Mouse (Mus musculus): ENCODE data around the gene Prf1. TPM values are rescaled to one million over a fixed set of nuclear protein-coding genes. Genes with fewer than 3 reads are reported as not detected.

Gene Prf1
- polyA plus RNA-seq, 1 experiment from 2014 or later, result not detected

DNA sequence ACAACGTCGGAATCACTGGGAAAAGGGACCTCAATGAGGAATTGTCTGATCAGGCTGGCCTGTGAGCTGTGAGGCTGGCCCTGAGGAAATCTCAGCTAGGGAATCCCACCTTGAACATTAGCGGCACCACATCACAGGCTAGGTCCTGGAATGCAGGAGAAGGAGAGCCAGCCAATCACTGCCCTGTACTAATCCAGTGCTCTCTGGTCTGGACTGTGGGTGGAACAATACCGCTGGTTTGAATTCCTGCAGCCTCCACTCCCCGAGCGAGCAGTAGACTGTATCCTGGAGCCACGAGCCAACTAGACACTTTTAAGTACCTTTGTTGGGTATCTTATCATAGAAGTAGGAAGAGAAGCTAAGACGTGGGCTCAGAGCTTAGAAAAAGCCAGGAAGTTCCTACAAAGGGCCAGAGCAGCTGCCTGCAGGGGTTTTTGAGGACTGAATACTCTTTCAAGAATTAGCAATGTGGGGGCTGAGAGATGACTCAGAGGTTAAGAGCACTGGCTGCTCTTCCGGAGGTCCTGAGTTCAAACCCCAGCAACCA, 28.2 kb downstream of the Prf1 start:
- H3K36me3 ChIP-seq, result peaks cover 27% of the 10 kb centered on the region
- H3K27me3 ChIP-seq, result no peaks in the 10 kb centered on the region
- no peak overlapping the region for H3K9ac ChIP-seq
- H3K27ac ChIP-seq, result peak overlapping the region; percentile 68; the same call in 1 of the 2 replicates
- ATAC-seq (replicated peaks; ENCODE audit: low FRiP score), result peak; percentile 75; the same call in 1 of the 2 replicates
- 51% methylated on average over 9 of the region's 9 CpGs for WGBS
- H3K4me2 ChIP-seq, result no peak overlapping the region
- H3K9me3 ChIP-seq (replicated peaks), result no peaks in the 10 kb centered on the region
- no peak overlapping the region for H3K4me3 ChIP-seq (replicated peaks)
- H3K4me1 ChIP-seq, result peaks cover 14% of the 10 kb centered on the region

DNA sequence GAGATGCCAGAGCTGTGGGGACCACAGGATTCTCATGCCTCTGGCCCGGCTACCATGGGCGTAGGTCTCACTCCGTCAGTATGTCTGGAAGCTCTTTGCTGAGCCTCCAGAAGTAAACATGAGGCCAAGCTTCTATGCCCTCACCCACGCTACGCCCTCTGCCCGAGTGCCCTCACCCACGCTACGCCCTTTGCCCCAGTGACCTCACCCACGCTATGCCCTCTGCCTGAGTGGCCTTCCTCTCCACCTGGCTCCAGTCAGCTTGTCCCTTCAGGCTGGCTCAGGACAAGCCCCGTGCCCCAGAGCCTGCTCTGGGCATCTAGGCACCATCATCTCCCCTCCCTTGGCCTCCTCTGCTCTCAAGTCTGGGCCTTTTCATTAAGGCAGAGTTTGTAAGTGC, 29.9 kb downstream of the Prf1 start:
- ATAC-seq (replicated peaks; ENCODE audit: low FRiP score), result no peak
- Histone ChIP-seq H3K36me3 (peaks cover 12% of the 10 kb centered on the region; the same call in 1 of the 2 replicates), H3K27ac (no peak overlapping the region), H3K4me2 (no peak overlapping the region), H3K4me1 (peaks cover 14% of the 10 kb centered on the region), H3K27me3 (no peaks in the 10 kb centered on the region), H3K4me3 (replicated peaks) (no peak overlapping the region), H3K9me3 (replicated peaks) (no peaks in the 10 kb centered on the region), H3K9ac (no peak overlapping the region)
- WGBS, result 79% methylated on average over 10 of the region's 10 CpGs

DNA sequence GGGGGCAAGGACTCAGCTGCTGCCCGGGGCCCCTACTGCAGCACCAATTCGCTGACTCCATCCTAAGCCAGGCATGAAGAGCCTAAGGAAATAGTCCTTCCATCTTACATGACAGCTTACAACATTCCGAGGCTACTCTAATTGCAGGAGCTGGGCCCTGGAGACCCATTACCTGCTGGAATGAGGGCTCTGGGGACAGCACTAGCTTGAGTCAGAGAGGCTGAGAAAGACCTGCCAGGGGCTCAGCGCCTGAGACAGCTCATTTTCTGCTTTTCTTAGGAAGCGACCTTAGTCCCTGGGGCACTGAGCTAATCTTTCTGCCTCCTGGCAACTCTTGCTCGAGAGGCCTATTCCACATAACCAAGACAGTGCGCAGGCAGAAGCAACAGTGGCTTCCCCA, 31.3 kb downstream of the Prf1 start:
- Histone ChIP-seq H3K4me2 (no peak overlapping the region), H3K9ac (no peak overlapping the region), H3K27me3 (no peaks in the 10 kb centered on the region), H3K4me1 (peaks cover 14% of the 10 kb centered on the region), H3K36me3 (peaks cover 11% of the 10 kb centered on the region), H3K27ac (no peak overlapping the region), H3K9me3 (replicated peaks) (no peaks in the 10 kb centered on the region), H3K4me3 (replicated peaks) (no peak overlapping the region)
- ATAC-seq (replicated peaks; ENCODE audit: low FRiP score), result no peak
- 43% methylated on average over 7 of the region's 7 CpGs for WGBS

DNA sequence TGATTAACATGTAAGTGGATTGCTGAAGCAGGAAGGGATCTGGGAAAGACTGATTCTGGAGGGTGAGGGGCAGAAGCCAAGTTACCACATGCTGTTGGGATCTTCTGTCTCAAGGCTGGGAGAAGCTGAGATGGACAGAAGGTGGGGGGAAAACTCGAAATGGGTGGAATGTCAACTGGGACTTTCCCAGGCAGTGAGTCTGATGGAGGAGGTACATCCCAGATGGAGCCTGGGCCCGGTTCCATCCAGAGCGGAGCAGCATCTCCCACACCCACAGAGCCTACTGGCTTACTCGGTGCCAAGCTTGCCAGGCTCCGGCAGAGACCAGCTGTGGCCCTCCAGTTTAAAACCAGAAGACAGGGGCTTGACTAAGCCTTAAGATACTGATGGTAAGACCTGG, 33.4 kb downstream of the Prf1 start:
- Histone ChIP-seq H3K36me3 (peaks cover 19% of the 10 kb centered on the region), H3K27ac (no peak overlapping the region), H3K4me2 (no peak overlapping the region), H3K9ac (no peak overlapping the region), H3K4me3 (replicated peaks) (no peak overlapping the region), H3K9me3 (replicated peaks) (no peaks in the 10 kb centered on the region), H3K27me3 (no peaks in the 10 kb centered on the region), H3K4me1 (peaks cover 11% of the 10 kb centered on the region)
- ATAC-seq (replicated peaks; ENCODE audit: low FRiP score), result no peak
- 77% methylated on average over 5 of the region's 5 CpGs for WGBS

DNA sequence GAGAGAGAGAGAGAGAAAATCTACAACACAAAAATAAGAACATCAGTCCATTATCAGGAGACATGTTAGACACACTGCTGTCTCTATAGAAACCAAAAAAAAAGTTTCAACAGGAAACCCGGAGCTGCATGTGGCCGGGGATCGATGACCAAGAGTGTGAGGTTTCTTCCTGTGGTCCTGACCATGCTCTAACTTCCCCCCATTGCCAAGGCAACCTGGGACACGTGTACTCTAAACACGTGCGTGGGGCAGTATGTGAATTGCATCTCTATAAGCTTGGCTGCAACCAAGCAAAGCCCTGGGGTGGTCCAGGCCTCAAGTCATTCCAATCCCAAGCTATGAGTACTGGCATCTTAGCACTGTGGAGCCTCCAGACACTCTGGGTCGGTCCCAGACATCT, 36.9 kb downstream of the Prf1 start:
- no peaks in the 10 kb centered on the region for H3K4me1 ChIP-seq
- 70% methylated on average over 7 of the region's 7 CpGs for WGBS

DNA sequence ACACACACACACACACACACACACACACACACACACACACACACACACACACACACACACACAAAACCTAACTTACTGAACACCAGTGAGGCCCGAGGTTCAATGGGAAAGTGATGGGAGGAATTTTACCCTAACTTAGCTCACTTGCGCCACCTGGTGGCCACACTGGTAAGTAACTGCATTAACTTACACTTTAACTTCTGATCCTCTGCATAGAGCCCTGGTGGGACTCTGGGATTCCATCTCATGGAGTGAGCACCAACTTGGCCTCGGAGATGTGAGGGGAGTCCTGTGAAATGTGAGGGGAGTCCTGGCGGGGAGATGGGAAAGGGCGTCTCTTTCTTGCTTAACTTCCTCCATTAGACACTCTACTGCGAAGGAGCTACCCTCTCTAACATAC, 38.5 kb downstream of the Prf1 start:
- no peak overlapping the region for H3K9ac ChIP-seq
- H3K27me3 ChIP-seq, result no peaks in the 10 kb centered on the region
- 29% methylated on average over 6 of the region's 6 CpGs for WGBS
- no peak overlapping the region for H3K4me2 ChIP-seq
- peaks cover 47% of the 10 kb centered on the region for H3K36me3 ChIP-seq
- H3K27ac ChIP-seq, result no peak overlapping the region
- no peaks in the 10 kb centered on the region for H3K9me3 ChIP-seq (replicated peaks)
- peak; percentile 18; the same call in 1 of the 2 replicates for ATAC-seq (replicated peaks; ENCODE audit: low FRiP score)
- no peak overlapping the region for H3K4me3 ChIP-seq (replicated peaks)
- H3K4me1 ChIP-seq, result no peaks in the 10 kb centered on the region

More for the DNA sequence above, 36.9 kb downstream of the Prf1 start:
- no peak overlapping the region for H3K9ac ChIP-seq
- no peak overlapping the region for H3K4me3 ChIP-seq (replicated peaks)
- no peak overlapping the region for H3K4me2 ChIP-seq
- H3K27me3 ChIP-seq, result no peaks in the 10 kb centered on the region
- no peak for ATAC-seq (replicated peaks; ENCODE audit: low FRiP score)
- no peaks in the 10 kb centered on the region for H3K9me3 ChIP-seq (replicated peaks)
- peaks cover 33% of the 10 kb centered on the region for H3K36me3 ChIP-seq
- H3K27ac ChIP-seq, result no peak overlapping the region

DNA sequence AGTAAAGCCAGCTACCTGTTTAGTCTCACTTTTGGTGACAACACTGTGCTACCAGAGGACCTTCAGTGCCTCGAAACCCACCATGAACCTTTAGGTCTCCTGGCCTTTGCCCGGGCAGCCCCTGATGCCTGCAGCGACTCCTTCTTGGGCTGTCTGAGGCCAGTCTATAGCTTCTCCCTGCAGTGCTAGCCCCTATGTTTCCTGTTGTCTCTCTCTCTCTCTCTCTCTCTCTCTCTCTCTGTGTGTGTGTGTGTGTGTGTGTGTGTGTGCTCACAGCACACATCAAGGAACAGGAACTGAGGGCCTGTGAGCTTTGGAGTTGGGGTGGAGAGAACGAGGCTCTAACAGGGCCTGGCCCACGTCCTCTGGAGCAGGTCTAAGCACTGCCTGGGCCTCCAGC, 39.0 kb downstream of the Prf1 start:
- Histone ChIP-seq H3K27ac (no peak overlapping the region), H3K9ac (no peak overlapping the region), H3K4me1 (no peaks in the 10 kb centered on the region), H3K4me2 (no peak overlapping the region), H3K4me3 (replicated peaks) (no peak overlapping the region), H3K36me3 (peaks cover 47% of the 10 kb centered on the region), H3K9me3 (replicated peaks) (no peaks in the 10 kb centered on the region), H3K27me3 (no peaks in the 10 kb centered on the region)
- no peak for ATAC-seq (replicated peaks; ENCODE audit: low FRiP score)
- WGBS, result 79% methylated on average over 5 of the region's 5 CpGs

DNA sequence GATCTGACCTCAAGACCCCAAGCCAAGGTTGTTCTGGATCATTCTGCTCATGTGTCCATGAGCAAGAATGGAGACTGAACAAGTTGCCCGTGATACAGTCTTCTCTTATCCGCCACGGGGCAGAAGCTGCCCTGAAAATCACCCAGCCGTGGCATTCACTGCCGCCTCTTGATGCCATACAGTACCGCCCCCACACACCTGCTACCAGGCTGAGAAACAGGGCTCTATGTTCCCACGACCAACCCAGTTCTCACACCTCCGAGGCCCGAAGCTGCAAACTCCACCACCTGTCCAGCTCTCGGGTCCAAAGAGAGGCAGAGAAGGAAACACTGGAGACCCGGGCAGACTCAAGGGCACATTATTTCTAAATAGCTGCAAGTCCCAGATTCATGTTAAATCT, 40.0 kb downstream of the Prf1 start:
- no peak overlapping the region for H3K4me3 ChIP-seq (replicated peaks)
- H3K4me2 ChIP-seq, result no peak overlapping the region
- H3K4me1 ChIP-seq, result no peaks in the 10 kb centered on the region
- H3K36me3 ChIP-seq, result peaks cover 54% of the 10 kb centered on the region
- no peaks in the 10 kb centered on the region for H3K27me3 ChIP-seq
- no peaks in the 10 kb centered on the region for H3K9me3 ChIP-seq (replicated peaks)
- no peak overlapping the region for H3K9ac ChIP-seq
- 60% methylated on average over 11 of the region's 11 CpGs for WGBS
- ATAC-seq (replicated peaks; ENCODE audit: low FRiP score), result no peak
- H3K27ac ChIP-seq, result no peak overlapping the region

DNA sequence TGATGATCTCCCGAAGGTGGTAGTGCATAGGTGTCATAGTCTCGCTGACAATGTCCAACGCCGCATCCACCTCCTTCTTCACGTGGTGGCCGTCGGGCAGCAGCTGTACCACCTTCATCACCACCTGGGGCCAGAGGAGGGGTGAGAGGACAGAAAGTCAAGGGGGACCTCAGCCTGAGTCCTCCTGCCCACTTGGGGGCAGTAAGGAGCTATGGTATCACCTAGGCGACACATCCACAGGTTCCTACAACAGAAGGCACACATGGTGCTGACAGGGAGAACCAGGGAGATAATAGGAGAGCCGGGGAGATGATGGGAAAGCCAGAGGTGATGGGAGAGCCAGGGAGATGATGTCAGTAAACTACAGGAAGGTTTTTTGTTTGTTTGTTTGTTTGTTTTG, 41.6 kb downstream of the Prf1 start:
- H3K36me3 ChIP-seq, result peaks cover 47% of the 10 kb centered on the region

DNA sequence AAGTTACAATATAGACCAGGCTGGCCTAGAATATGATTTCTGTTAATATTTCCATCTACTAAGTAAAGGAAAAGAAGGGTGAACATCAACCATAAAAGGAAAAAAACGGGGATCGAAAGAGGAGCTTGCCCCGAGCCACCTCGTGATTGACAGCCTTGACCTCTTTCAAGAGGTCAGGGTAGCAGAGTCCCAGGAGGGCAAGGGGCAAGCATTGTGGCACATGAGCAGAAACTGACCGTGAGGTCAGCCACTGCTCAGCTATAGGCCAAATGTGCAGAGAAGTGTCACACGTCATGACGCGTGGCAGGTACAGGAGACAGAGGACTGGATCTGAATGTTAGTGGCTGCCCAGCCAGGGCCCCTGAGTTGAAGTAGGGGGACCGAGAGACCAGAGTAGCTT, 42.6 kb downstream of the Prf1 start:
- Histone ChIP-seq H3K9me3 (replicated peaks) (no peaks in the 10 kb centered on the region), H3K4me2 (no peak overlapping the region), H3K27ac (no peak overlapping the region), H3K36me3 (peaks cover 40% of the 10 kb centered on the region), H3K4me1 (no peaks in the 10 kb centered on the region), H3K9ac (no peak overlapping the region), H3K27me3 (no peaks in the 10 kb centered on the region), H3K4me3 (replicated peaks) (no peak overlapping the region)
- WGBS, result 83% methylated on average over 9 of the region's 9 CpGs
- no peak for ATAC-seq (replicated peaks; ENCODE audit: low FRiP score)

More for the DNA sequence above, 41.6 kb downstream of the Prf1 start:
- no peak for ATAC-seq (replicated peaks; ENCODE audit: low FRiP score)
- H3K4me3 ChIP-seq (replicated peaks), result no peak overlapping the region
- no peaks in the 10 kb centered on the region for H3K9me3 ChIP-seq (replicated peaks)
- 94% methylated on average over 9 of the region's 9 CpGs for WGBS
- no peak overlapping the region for H3K27ac ChIP-seq
- no peak overlapping the region for H3K4me2 ChIP-seq
- H3K27me3 ChIP-seq, result no peaks in the 10 kb centered on the region
- no peak overlapping the region for H3K9ac ChIP-seq
- H3K4me1 ChIP-seq, result no peaks in the 10 kb centered on the region

DNA sequence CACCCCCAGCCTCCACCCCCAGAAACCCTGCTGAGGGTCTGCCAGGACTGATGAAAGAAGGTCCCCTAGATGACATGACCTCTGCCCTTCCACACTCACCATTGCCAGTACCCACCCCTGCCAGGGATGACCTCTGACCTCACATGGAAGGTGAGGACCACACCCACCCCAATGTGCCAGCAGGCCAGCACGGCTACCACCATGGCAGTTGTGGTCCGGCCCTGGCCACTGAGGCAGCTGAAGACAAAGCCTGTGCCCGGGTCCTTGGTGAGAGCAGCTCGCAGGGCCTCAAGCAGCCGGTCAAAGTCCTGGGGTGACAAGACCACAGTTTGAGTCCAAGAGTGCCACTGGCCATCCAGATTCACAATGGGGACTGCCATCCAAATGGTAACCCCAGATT, 43.4 kb downstream of the Prf1 start:
- Histone ChIP-seq H3K9me3 (replicated peaks) (no peaks in the 10 kb centered on the region), H3K4me3 (replicated peaks) (no peak overlapping the region), H3K4me1 (peaks cover 3% of the 10 kb centered on the region), H3K27ac (no peak overlapping the region), H3K36me3 (peaks cover 40% of the 10 kb centered on the region), H3K27me3 (no peaks in the 10 kb centered on the region), H3K9ac (no peak overlapping the region), H3K4me2 (no peak overlapping the region)
- 92% methylated on average over 5 of the region's 5 CpGs for WGBS
- no peak for ATAC-seq (replicated peaks; ENCODE audit: low FRiP score)

DNA sequence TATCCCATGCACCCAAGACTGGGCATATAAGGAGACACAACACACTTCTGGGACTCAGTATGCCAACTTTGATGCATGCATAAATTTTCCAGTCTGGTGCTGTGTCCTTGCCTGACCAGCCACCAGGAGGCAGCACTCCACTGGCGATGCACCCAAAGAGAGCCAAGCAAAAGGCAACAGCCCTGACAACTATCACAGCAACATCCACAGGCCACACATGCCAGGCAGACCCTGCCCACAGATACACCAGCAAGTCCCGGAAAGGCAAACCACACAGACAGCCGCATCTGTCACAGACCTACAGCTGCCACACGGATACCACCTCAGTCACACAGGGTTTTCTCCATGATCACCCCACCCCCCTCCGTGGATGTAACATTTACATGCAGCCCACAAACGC, 43.9 kb downstream of the Prf1 start:
- Histone ChIP-seq H3K9me3 (replicated peaks) (no peaks in the 10 kb centered on the region), H3K9ac (no peak overlapping the region), H3K4me3 (replicated peaks) (no peak overlapping the region), H3K27me3 (no peaks in the 10 kb centered on the region), H3K36me3 (peaks cover 40% of the 10 kb centered on the region), H3K4me2 (no peak overlapping the region), H3K4me1 (peaks cover 8% of the 10 kb centered on the region), H3K27ac (no peak overlapping the region)
- ATAC-seq (replicated peaks; ENCODE audit: low FRiP score), result 0 out of 2 replicates have a peak, but pooled peaks have one; percentile 10
- 66% methylated on average over 6 of the region's 6 CpGs for WGBS

DNA sequence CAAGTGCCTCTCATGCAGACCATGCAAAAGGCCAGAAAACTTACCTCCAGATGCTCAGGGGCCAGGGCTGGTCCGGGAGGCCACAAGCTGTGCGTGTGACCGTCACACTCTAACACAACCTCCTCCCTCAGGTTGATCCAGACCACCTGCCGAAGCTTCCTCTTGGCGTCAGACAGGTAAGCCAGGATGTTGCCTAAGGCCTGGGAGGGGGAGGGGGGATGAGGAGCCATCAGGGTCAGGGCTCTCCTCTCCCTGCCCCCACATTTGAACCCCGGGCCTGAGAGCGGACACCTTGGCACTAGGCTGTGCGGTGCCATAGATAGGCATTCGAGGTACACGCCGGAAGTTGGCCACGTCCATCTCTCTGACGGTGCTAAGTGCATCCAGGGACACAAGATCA, 45.1 kb downstream of the Prf1 start:
- Histone ChIP-seq H3K9ac (no peak overlapping the region), H3K4me3 (replicated peaks) (no peak overlapping the region), H3K27ac (no peak overlapping the region), H3K4me1 (peaks cover 18% of the 10 kb centered on the region), H3K27me3 (no peaks in the 10 kb centered on the region), H3K36me3 (peaks cover 46% of the 10 kb centered on the region), H3K9me3 (replicated peaks) (no peaks in the 10 kb centered on the region), H3K4me2 (no peak overlapping the region)
- WGBS, result 91% methylated on average over 13 of the region's 13 CpGs
- no peak for ATAC-seq (replicated peaks; ENCODE audit: low FRiP score)
